Mouse (Mus musculus) bone marrow macrophage, adult 2 months (primary cell): Measurements from ENCODE around the gene Faxc. TPM values are rescaled to one million over a fixed set of nuclear protein-coding genes. Genes with fewer than 3 reads are reported as not detected.

Source experiments
- H3K27ac ChIP-seq: 2 replicates; pipeline ENCODE4 v1.5.1; 2012; ENCODE audit warnings: low read depth, low read length; ENCODE audit not compliant: insufficient read depth
- H3K4me1 ChIP-seq: 2 replicates; pipeline ENCODE4 v1.6.1; 2012; ENCODE audit warnings: low read length; ENCODE audit not compliant: control insufficient read depth, insufficient read depth
- H3K4me3 ChIP-seq: 2 replicates; pipeline ENCODE4 v1.5.1; 2012; ENCODE audit warnings: mild to moderate bottlenecking, low read length, moderate library complexity; ENCODE audit not compliant: insufficient read depth
- CTCF ChIP-seq: IDR thresholded peaks from 2 replicates; pipeline ENCODE4 v1.5.1; 2012; ENCODE audit warnings: low read depth, mild to moderate bottlenecking, low read length, moderate library complexity
- POLR2A ChIP-seq: IDR thresholded peaks from 2 replicates; pipeline ENCODE4 v1.6.1; 2012; ENCODE audit warnings: mild to moderate bottlenecking, low read depth, low read length, borderline replicate concordance
- polyA plus RNA-seq: library from polyadenylated mRNA; stranded (reverse); fragments of >200 nt; gene quantifications from 2 replicates; pipeline ENCODE4 v1.2.4, GENCODE M21; 2012; ENCODE audit not compliant: missing spikeins, insufficient read depth, insufficient read length

Faxc gene
- polyA plus RNA-seq, 1 experiment, result not detected

GRCm38 (mm10) chr4:21952255-21952654, 21.1 kb downstream of the Faxc start:
- Histone ChIP-seq H3K27ac (no peak overlapping the region), H3K4me1 (no peaks in the 10 kb centered on the region), H3K4me3 (no peak overlapping the region)
- TF ChIP-seq POLR2A (no peak), CTCF (no peak)

- Histone ChIP-seq H3K4me1 (no peaks in the 10 kb centered on the region), H3K27ac (no peak overlapping the region), H3K4me3 (no peak overlapping the region)
- TF ChIP-seq POLR2A (no peak), CTCF (peak; percentile 42; the same call in 1 of the 2 replicates)
These were observed 26.6 kb downstream of the Faxc start for GRCm38 (mm10) chr4:21957570-21958321.

- no peak overlapping the region for H3K27ac ChIP-seq
These were observed 40.8 kb downstream of the Faxc start for GRCm38 (mm10) chr4:21971949-21972348.

GRCm38 (mm10) chr4:21974126-21974525, 43.0 kb downstream of the Faxc start:
- H3K27ac ChIP-seq, result no peak overlapping the region
- TF ChIP-seq CTCF (no peak), POLR2A (no peak)
- no peak overlapping the region for H3K4me3 ChIP-seq
- no peaks in the 10 kb centered on the region for H3K4me1 ChIP-seq

More at GRCm38 (mm10) chr4:21971949-21972348, 40.8 kb downstream of the Faxc start:
- TF ChIP-seq POLR2A, result no peak
- no peak for TF ChIP-seq CTCF
- Histone ChIP-seq H3K4me1 (no peaks in the 10 kb centered on the region), H3K4me3 (no peak overlapping the region)

GRCm38 (mm10) chr4:21980471-21980870, 49.3 kb downstream of the Faxc start:
- Histone ChIP-seq H3K27ac (no peak overlapping the region), H3K4me1 (no peaks in the 10 kb centered on the region), H3K4me3 (no peak overlapping the region)
- no peak for TF ChIP-seq CTCF
- no peak for TF ChIP-seq POLR2A

- TF ChIP-seq CTCF (no peak), POLR2A (no peak)
- H3K27ac ChIP-seq, result no peak overlapping the region
- H3K4me1 ChIP-seq, result no peaks in the 10 kb centered on the region
- H3K4me3 ChIP-seq, result no peak overlapping the region
These were observed 51.3 kb downstream of the Faxc start for GRCm38 (mm10) chr4:21982449-21982848.

GRCm38 (mm10) chr4:21986857-21987256, 55.7 kb downstream of the Faxc start:
- no peak overlapping the region for H3K27ac ChIP-seq
- TF ChIP-seq POLR2A (no peak), CTCF (no peak)
- no peaks in the 10 kb centered on the region for H3K4me1 ChIP-seq
- no peak overlapping the region for H3K4me3 ChIP-seq

DNA sequence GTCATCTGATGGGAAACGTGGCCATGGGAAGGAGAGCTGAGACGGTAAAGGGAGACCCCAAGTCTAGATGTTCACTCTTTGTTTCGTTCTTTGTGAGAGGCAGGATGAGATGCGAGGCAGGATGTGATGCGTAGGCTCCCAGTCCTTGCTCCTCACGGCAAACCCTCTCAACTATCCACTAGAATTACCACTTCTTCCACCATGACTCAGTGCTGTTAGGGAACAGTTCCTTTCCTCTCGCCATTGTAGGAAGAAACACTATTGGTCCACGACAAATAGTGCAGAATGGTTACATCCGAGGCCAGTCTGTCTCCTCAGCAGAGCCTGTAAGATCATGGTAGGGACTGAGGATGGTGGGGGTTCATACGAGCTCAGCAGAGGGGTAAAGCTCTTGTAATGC, 56.3 kb downstream of the Faxc start:
- no peak for TF ChIP-seq POLR2A
- no peak for TF ChIP-seq CTCF
- Histone ChIP-seq H3K4me3 (no peak overlapping the region), H3K27ac (no peak overlapping the region), H3K4me1 (no peaks in the 10 kb centered on the region)

GRCm38 (mm10) chr4:21989571-21990091, 58.5 kb downstream of the Faxc start:
- TF ChIP-seq CTCF (no peak), POLR2A (no peak)
- Histone ChIP-seq H3K27ac (no peak overlapping the region), H3K4me1 (no peaks in the 10 kb centered on the region), H3K4me3 (no peak overlapping the region)

GRCm38 (mm10) chr4:21990580-21991235, 59.6 kb downstream of the Faxc start:
- TF ChIP-seq POLR2A (no peak), CTCF (no peak)
- Histone ChIP-seq H3K27ac (no peak overlapping the region), H3K4me1 (no peaks in the 10 kb centered on the region), H3K4me3 (no peak overlapping the region)
